Mouse (Mus musculus): Measurements from ENCODE around the gene Ptprg.
"Not testable (repeated sequence)": the region's sequence is repeated elsewhere in the genome, so short reads cannot be mapped to it uniquely, and the experiment has no call there.

Gene Ptprg

DNA sequence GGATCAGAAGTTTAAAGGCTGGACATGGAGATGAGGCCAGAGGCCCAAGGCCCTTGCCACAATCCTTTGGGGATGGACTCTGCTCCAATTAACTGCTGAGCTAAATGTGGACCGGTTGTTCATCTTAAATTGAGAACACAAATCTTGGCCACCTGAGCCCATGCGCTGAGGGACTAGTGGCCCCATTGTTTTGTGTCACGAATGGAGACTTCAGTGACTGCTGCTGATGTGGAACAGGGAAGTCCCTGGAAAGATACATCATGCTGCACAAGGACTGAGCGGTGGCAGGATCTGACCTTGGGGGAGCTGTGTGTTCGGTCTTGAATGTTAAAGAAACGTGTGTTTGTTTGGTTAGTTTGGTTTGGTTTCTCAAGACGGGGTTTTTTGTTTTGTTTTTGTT, 649.7 kb downstream of the Ptprg start:
- no peak for DNase-seq (ENCODE audit: low spot score)

GRCm38 (mm10) chr14:12206138-12206537, 652.8 kb downstream of the Ptprg start:
- no peak for DNase-seq (ENCODE audit: low spot score)

DNA sequence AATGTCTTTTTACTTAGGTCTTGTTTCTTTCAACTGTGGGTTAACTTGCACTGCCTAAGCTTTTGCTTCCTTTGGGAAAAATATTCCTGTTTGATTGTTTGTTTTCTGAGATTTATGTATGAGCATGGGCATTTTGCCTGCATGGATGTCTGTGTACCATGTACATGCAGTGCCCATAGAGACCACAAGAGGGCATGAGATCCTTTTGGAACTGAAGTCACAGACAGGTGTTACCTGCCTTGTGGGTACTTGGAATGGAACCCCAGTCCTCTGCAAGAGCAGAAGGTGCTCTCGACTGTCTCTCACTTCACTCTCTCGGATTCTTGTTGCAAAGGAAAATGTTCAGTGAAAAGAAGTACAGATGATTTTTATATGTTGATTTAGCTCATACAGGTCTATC, 655.2 kb downstream of the Ptprg start:
- peak; percentile 55 for DNase-seq (ENCODE audit: low spot score)

DNA sequence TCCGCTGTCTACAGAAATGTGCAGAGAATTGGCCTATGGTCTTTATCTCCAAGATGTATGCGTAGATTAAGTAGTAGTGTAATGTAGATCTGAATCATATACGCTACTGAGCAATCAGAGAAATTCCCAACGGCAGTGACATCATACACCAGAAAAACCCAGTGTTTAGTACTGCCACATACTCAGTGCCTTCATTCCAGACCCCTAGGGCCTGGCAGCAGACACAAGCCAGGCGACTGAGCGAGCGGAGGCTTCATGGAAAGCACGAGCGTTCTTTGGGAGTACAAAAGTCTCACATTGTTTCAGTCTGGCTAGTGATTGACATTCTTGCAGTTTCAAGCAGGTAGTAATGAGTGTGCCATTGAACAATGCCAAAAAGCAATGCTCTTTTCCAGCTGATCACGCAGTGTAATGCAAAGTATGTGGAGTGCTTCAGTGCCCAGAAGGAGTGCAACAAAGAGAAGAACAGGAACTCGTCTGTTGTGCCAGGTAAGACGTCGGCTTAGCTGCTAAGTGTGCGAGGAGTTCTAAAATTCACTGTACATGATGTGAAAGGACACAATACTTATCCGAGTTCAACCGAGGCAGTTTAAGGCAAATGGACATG, 665.3 kb downstream of the Ptprg start:
- no peak for DNase-seq (ENCODE audit: low spot score)

- DNase-seq (ENCODE audit: low spot score) = no peak
Observed at GRCm38 (mm10) chr14:12219877-12220276, 666.5 kb downstream of the Ptprg start.

- no peak for DNase-seq (ENCODE audit: low spot score)
Observed at GRCm38 (mm10) chr14:12220540-12220939, 667.2 kb downstream of the Ptprg start.

DNA sequence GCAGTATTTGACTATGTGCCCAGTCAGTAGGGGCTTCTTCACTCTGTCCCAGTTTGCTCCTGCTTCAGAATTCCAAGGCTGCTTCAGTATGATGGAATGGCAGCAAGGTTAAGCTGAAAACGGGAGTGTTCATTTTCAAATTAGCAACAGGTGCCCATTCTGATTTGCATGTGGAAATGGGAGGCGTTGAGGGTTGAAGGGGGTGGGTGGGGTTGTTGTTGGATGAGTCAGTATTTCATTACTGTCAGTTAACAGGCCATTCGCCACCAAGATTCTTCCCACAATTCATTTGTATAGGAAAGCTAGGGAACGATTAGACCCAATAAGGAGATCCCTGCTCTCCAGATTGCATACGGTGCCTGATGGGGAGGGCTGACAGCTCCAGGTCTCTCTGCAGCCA, 668.2 kb downstream of the Ptprg start:
- no peak for DNase-seq (ENCODE audit: low spot score)

- DNase-seq (ENCODE audit: low spot score) = no peak
Observed at GRCm38 (mm10) chr14:12243726-12244125, 690.4 kb downstream of the Ptprg start.

DNA sequence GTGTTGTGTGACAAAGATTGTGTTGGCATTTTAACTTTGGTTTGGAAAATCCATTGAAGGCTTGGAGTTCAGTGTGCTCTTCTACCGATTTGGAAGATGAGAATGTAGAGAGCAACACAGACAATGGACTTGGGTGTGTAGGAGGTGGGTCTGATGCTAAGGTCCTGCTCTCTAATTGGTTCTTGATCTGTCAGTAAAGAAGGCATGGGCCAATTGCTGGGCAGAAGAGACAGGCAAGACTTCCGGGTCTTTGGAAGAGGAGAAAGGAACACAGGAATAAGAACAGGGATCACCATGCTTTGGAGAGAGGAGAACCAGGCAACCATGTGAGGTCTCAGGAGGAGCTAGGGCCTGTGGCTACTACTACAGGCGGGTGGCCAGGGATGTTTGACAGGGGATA, 722.7 kb downstream of the Ptprg start:
- DNase-seq (ENCODE audit: low spot score) = no peak

GRCm38 (mm10) chr14:12283641-12284040, 730.3 kb downstream of the Ptprg start, which contains the start of gene Gm49355:
Gene Gm49355 (plus strand): TSS chr14:12283976.
- no peak for DNase-seq (ENCODE audit: low spot score)

DNA sequence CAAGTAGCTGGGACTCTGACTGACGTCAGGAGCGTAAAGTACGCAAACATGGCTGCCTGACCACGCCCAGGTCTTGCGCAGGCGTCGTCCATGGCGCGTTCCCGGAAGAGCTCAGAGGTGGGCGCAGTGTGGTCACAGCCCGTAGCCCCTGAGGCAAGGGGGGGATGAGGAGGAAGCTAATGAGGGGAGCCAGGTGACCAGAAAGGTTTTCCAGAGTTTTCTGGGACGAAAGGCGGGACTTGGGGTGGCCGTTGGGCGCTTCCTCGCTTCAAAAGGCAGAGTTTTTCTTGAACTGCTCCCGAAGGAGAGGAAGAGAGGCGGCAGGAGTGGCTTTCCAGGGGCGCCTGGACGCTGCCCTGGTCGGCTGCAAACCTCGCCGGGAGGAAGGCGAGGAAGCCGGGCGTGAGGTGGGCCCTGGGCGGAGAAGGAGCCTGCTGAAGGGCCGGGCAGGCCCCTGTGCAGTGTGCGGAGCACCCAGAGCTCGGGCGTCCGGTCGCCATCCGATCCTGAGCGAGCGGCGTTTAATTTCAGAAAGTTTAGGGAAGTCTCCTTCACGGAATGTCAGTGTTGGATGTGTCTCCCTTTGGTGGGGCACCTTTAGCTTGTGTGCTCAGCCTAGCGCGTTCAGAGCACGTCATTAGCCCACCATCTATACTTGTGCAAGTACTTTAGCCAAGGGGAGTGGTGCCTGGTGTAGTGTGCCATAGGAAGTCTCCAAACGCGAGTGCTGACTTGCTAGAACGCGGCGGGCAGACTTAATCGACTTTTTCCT, 731.0 kb downstream of the Ptprg start, which contains the start of gene 3830406C13Rik:
TSS of gene 3830406C13Rik (plus strand) at position 33 of the 772 bp plus-strand sequence.
- peak; percentile 97 for DNase-seq (ENCODE audit: low spot score)

DNA sequence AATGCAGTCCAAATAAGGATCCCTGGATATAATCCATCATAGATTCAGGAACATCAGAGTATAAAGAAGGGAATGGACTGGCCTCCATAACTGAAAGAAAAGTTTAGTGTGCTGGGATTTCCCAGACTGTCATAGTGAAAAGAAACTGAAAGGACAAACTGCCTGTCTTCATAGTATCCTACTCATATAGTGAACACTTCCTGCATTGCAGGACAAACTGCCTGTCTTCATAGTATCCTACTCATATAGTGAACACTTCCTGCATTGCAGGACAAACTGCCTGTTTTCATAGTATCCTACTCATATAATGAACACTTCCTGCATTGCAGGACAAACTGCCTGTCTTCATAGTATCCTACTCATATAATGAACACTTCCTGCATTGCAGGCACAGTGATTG, 736.4 kb downstream of the Ptprg start:
- not testable (repeated sequence) for DNase-seq (ENCODE audit: low spot score)
